Mouse (Mus musculus) kidney, embryonic 14.5 days (tissue): ENCODE data around the gene Ube4a. TPM values are rescaled to one million over a fixed set of nuclear protein-coding genes. Genes with fewer than 3 reads are reported as not detected.
"Not testable (repeated sequence)": the region's sequence is repeated elsewhere in the genome, so short reads cannot be mapped to it uniquely, and the experiment has no call there.

Experiments
- ATAC-seq: fragments of 200-750 bp; cut with Nextera tagmentation; 2 replicates; pipeline ENCODE4 v1.8.0; 2017; ENCODE audit warnings: moderate number of reproducible peaks, mild to moderate bottlenecking, moderate TSS enrichment, moderate library complexity; ENCODE audit not compliant: low FRiP score, low TSS enrichment
- H3K27ac ChIP-seq: fragments of 300-500 bp; sonication (generic); 2 replicates; pipeline ENCODE4 v1.5.1; 2014; ENCODE audit warnings: low read depth, mild to moderate bottlenecking, low read length, moderate library complexity, mixed read lengths
- H3K27me3 ChIP-seq: fragments of 300-500 bp; sonication (generic); 2 replicates; pipeline ENCODE4 v1.6.1; 2014; ENCODE audit warnings: mild to moderate bottlenecking, low read length; ENCODE audit not compliant: control insufficient read depth, insufficient read depth
- H3K36me3 ChIP-seq: fragments of 300-500 bp; sonication (generic); 2 replicates; pipeline ENCODE4 v1.6.1; 2014; ENCODE audit warnings: low read length, mixed read lengths; ENCODE audit not compliant: control insufficient read depth, insufficient read depth
- H3K4me1 ChIP-seq: fragments of 300-500 bp; sonication (generic); 2 replicates; pipeline ENCODE4 v1.6.1; 2014; ENCODE audit warnings: low read length, mixed read lengths; ENCODE audit not compliant: control insufficient read depth, insufficient read depth
- H3K4me2 ChIP-seq: fragments of 300-500 bp; sonication (generic); replicated peaks from 2 replicates; pipeline ENCODE4 v1.6.1; 2014; ENCODE audit warnings: low read depth, mild to moderate bottlenecking, low read length
- H3K4me3 ChIP-seq: fragments of 300-500 bp; sonication (generic); 2 replicates; pipeline ENCODE4 v1.5.1; 2014; ENCODE audit warnings: mild to moderate bottlenecking, low read length
- H3K9ac ChIP-seq: fragments of 300-500 bp; sonication (generic); 2 replicates; pipeline ENCODE4 v1.6.1; 2014; ENCODE audit warnings: low read depth, mild to moderate bottlenecking, low read length, moderate library complexity
- H3K9me3 ChIP-seq: fragments of 300-500 bp; sonication (generic); 2 replicates; pipeline ENCODE4 v1.6.1; 2016; ENCODE audit warnings: low read length; ENCODE audit not compliant: control insufficient read depth
- WGBS: fragments of 180-500 bp; shearing (Covaris S2); extraction: QIAGEN DNeasy Blood & Tissue Kit; methylation state at CpG from one replicate; pipeline ENCODE4 v1.1.7; 2014; 5-methylcytosine and 5-hydroxymethylcytosine counted together
- polyA plus RNA-seq: library from polyadenylated mRNA; unstranded; fragments of >200 nt; fragmentation: Nextera tagmentation; extraction: Ambion mirVana; gene quantifications from 2 replicates; pipeline ENCODE4 v1.2.1, GENCODE M21; 2014

Gene Ube4a
- polyA plus RNA-seq, 1 experiment from 2014 or later, result 38.2 TPM

- no peak overlapping the region for H3K27ac ChIP-seq
- peaks cover 11% of the 10 kb centered on the region for H3K4me1 ChIP-seq
- no peaks in the 10 kb centered on the region for H3K9me3 ChIP-seq
- no peak overlapping the region for H3K4me3 ChIP-seq
- 69% methylated on average over 1 of the region's 1 CpGs for WGBS
- H3K36me3 ChIP-seq, result no peaks in the 10 kb centered on the region
- no peak overlapping the region for H3K4me2 ChIP-seq
- no peak for ATAC-seq
- H3K27me3 ChIP-seq, result peaks cover 12% of the 10 kb centered on the region; the same call in 1 of the 2 replicates
- H3K9ac ChIP-seq, result no peak overlapping the region
Measured at GRCm38 (mm10) chr9:44969450-44969849, 4.0 kb upstream of the Ube4a start.

DNA sequence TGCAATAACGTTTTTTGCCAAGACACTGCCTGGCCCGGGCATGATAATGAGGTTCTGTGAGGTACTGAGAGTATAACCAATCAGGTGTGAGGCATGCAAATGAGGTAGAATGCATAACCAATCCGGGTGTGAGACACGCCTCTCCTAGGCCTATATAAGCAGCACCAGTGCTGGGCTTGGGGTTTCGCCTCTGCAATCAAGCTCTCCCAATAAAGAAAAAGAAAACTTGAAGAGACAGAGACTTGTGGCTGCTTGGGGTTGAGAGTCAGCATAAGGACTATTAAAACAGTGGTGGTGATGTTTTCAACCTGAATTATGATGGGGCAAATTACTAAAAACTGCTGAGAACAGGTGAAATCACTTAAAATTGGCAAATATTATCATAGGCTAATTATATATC lies 2.4 kb upstream of the Ube4a start:
- ATAC-seq, result not testable (repeated sequence)

DNA sequence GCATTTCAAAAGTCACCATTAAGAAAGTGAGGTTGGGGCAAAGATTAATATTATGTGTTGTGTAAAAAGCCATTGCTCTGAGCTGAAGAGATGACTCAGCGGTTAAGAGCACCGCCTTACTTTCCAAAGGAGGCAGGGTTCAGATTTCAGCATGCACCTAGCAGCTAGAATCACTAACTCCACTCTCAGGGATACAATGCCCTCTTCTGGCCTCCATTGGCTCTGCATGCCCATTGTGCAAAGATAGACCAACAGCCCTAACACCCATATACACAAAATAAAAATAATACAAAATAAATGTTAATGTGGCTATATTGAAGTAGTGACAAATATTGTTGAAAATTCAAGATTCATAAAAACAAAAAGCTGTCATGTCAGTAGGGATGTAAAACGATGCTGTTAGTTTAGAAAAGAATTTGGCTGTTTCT lies 1.4 kb upstream of the Ube4a start:
- Histone ChIP-seq H3K4me2 (no peak overlapping the region), H3K9ac (no peak overlapping the region), H3K27ac (no peak overlapping the region), H3K4me1 (peaks cover 14% of the 10 kb centered on the region), H3K27me3 (0 out of 2 replicates have a peak, but pooled peaks cover 3% of the 10 kb centered on the region), H3K4me3 (no peak overlapping the region), H3K36me3 (peaks cover 6% of the 10 kb centered on the region; the same call in 1 of the 2 replicates), H3K9me3 (no peaks in the 10 kb centered on the region)
- 25% methylated on average over 3 of the region's 3 CpGs for WGBS
- peak; percentile 43; the same call in 1 of the 2 replicates for ATAC-seq

More for the DNA sequence above, 2.4 kb upstream of the Ube4a start:
- H3K9ac ChIP-seq, H3K36me3 ChIP-seq, H3K4me2 ChIP-seq, H3K4me3 ChIP-seq, H3K9me3 ChIP-seq, H3K27ac ChIP-seq, H3K27me3 ChIP-seq: not testable (repeated sequence)
- WGBS, result 82% methylated on average over 5 of the region's 5 CpGs
- H3K4me1 ChIP-seq, result peaks cover 14% of the 10 kb centered on the region

- Histone ChIP-seq H3K9me3 (no peaks in the 10 kb centered on the region), H3K27ac (no peak overlapping the region)
- ATAC-seq, result 0 out of 2 replicates have a peak, but pooled peaks have one; percentile 10
Measured at GRCm38 (mm10) chr9:44965833-44966466, 550 bp upstream of the Ube4a start.

DNA sequence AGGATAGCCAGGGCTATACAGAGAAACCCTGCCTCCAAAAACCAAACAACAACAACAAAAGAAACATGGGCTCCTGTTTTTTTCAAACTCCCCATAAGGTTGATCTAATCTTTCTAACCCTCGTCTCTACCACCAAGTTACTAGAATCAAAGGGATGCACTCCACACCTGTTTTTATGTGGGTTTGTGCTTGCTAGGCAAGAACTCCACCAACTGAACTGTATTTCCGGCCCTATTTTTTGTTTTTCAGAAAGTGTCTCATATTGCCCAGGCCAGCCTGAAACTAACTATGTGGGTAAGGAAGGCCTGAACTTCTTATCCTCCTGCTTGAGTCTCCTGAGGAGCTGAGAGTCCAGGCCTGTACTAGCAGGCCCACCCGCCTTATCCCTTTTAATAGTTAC lies 11.0 kb downstream of the Ube4a start:
- H3K36me3 ChIP-seq, result peaks cover 64% of the 10 kb centered on the region

More at GRCm38 (mm10) chr9:44965833-44966466, 550 bp upstream of the Ube4a start:
- WGBS, result 17% methylated on average over 10 of the region's 10 CpGs
- peak overlapping the region; percentile 65 for H3K4me2 ChIP-seq
- H3K4me3 ChIP-seq, result peak overlapping the region; percentile 65
- H3K27me3 ChIP-seq, result 0 out of 2 replicates have a peak, but pooled peaks cover 3% of the 10 kb centered on the region
- peak overlapping the region; percentile 19; the same call in 1 of the 2 replicates for H3K9ac ChIP-seq
- H3K4me1 ChIP-seq, result peaks cover 14% of the 10 kb centered on the region
- peaks cover 11% of the 10 kb centered on the region for H3K36me3 ChIP-seq

GRCm38 (mm10) chr9:44947836-44948235 lies 17.6 kb downstream of the Ube4a start:
- Histone ChIP-seq H3K4me3 (no peak overlapping the region), H3K9ac (no peak overlapping the region), H3K36me3 (peaks cover 76% of the 10 kb centered on the region), H3K27ac (no peak overlapping the region), H3K27me3 (no peaks in the 10 kb centered on the region), H3K4me2 (no peak overlapping the region), H3K9me3 (no peaks in the 10 kb centered on the region), H3K4me1 (no peaks in the 10 kb centered on the region)
- WGBS, result 90% methylated on average over 5 of the region's 5 CpGs
- ATAC-seq, result no peak

More for the DNA sequence above, 11.0 kb downstream of the Ube4a start:
- H3K4me1 ChIP-seq, result no peaks in the 10 kb centered on the region
- 89% methylated on average over 3 of the region's 3 CpGs for WGBS
- H3K4me2 ChIP-seq, result no peak overlapping the region
- H3K27me3 ChIP-seq, result no peaks in the 10 kb centered on the region
- H3K27ac ChIP-seq, result no peak overlapping the region
- H3K9me3 ChIP-seq, result no peaks in the 10 kb centered on the region
- no peak for ATAC-seq
- H3K9ac ChIP-seq, result no peak overlapping the region
- H3K4me3 ChIP-seq, result no peak overlapping the region

DNA sequence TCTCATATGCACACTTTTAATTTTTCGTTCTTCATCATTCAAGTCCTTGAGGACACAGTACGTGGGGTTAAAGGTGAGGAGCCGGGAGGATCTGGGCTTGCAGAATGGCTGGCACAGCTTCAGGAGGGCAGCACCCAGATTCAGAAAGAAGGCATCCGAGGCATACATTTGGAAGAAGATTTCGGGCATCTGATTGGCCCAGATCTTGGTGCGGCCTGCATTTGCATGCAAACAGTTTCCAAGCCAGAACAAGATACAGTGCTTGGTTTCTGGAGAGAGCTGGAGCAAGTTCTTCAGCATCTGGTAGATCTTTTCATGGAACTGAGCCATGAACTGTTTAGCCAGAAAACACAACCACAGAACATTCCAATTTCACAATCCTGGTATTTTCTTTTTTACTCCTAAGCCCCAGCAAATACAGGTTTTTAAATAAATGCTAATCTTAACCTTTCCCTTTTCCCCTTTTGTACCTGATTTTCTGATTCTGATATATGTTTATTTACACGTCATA lies 19.2 kb downstream of the Ube4a start:
- H3K4me3 ChIP-seq, result no peak overlapping the region
- no peak for ATAC-seq
- H3K9ac ChIP-seq, result no peak overlapping the region
- H3K9me3 ChIP-seq, result no peaks in the 10 kb centered on the region
- H3K27ac ChIP-seq, result no peak overlapping the region
- H3K36me3 ChIP-seq, result peaks cover 78% of the 10 kb centered on the region
- 91% methylated on average over 7 of the region's 7 CpGs for WGBS
- no peaks in the 10 kb centered on the region for H3K4me1 ChIP-seq
- H3K27me3 ChIP-seq, result no peaks in the 10 kb centered on the region
- no peak overlapping the region for H3K4me2 ChIP-seq

GRCm38 (mm10) chr9:44942421-44942820 lies 23.0 kb downstream of the Ube4a start:
- no peak overlapping the region for H3K4me2 ChIP-seq
- H3K9ac ChIP-seq, result no peak overlapping the region
- H3K36me3 ChIP-seq, result peaks cover 81% of the 10 kb centered on the region
- H3K27ac ChIP-seq, result no peak overlapping the region
- no peaks in the 10 kb centered on the region for H3K9me3 ChIP-seq
- no peak for ATAC-seq
- no peaks in the 10 kb centered on the region for H3K27me3 ChIP-seq
- no peak overlapping the region for H3K4me3 ChIP-seq
- no peaks in the 10 kb centered on the region for H3K4me1 ChIP-seq
- WGBS, result 96% methylated on average over 4 of the region's 4 CpGs

- Histone ChIP-seq H3K4me3 (no peak overlapping the region), H3K4me1 (no peaks in the 10 kb centered on the region), H3K27me3 (no peaks in the 10 kb centered on the region), H3K4me2 (no peak overlapping the region), H3K9me3 (no peaks in the 10 kb centered on the region), H3K36me3 (peaks cover 82% of the 10 kb centered on the region), H3K27ac (no peak overlapping the region), H3K9ac (no peak overlapping the region)
- no peak for ATAC-seq
- 83% methylated on average over 4 of the region's 4 CpGs for WGBS
Measured at GRCm38 (mm10) chr9:44941756-44942155, 23.6 kb downstream of the Ube4a start.
